Mouse (Mus musculus) cerebellum, adult 11 months (tissue): ENCODE measurements at regions not wholly inside any gene's neighbourhood (a gene's known extent, or its start where the extent isn't known, plus 50 kb on each side); places are given as distances from the start of the nearest gene placed in this dataset.

Experiments
- DNase-seq: peaks from one replicate; pipeline ENCODE4 v3.0.0; 2022

- DNase-seq, result no peak
These were observed 459.0 kb downstream of the Sorl1 start for GRCm38 (mm10) chr9:41665000-41665685.

GRCm38 (mm10) chr9:41660576-41660975 is 463.5 kb downstream of the Sorl1 start:
- DNase-seq, result no peak

GRCm38 (mm10) chr9:41660011-41660410 is 464.1 kb downstream of the Sorl1 start:
- DNase-seq, result no peak

GRCm38 (mm10) chr9:41631564-41632205 is 470.2 kb upstream of the Ubash3b start:
- DNase-seq, result no peak

- no peak for DNase-seq
These were observed 459.8 kb upstream of the Ubash3b start for GRCm38 (mm10) chr9:41621341-41621740.

- no peak for DNase-seq
These were observed 452.5 kb upstream of the Ubash3b start for GRCm38 (mm10) chr9:41614002-41614401.

GRCm38 (mm10) chr9:41612802-41613550 is 451.5 kb upstream of the Ubash3b start:
- DNase-seq, result no peak

- no peak for DNase-seq
These were observed 450.9 kb upstream of the Ubash3b start for GRCm38 (mm10) chr9:41612452-41612795.

GRCm38 (mm10) chr9:41611534-41612451 is 450.3 kb upstream of the Ubash3b start:
- DNase-seq, result no peak

GRCm38 (mm10) chr9:41610347-41610746 is 448.9 kb upstream of the Ubash3b start:
- DNase-seq, result no peak

GRCm38 (mm10) chr9:41606136-41606535 is 444.6 kb upstream of the Ubash3b start:
- no peak for DNase-seq

- no peak for DNase-seq
These were observed 443.4 kb upstream of the Ubash3b start for GRCm38 (mm10) chr9:41604916-41605315.

- DNase-seq, result no peak
These were observed 439.3 kb upstream of the Ubash3b start for GRCm38 (mm10) chr9:41600778-41601177.

GRCm38 (mm10) chr9:41599874-41600273 is 438.4 kb upstream of the Ubash3b start:
- no peak for DNase-seq

GRCm38 (mm10) chr9:41595749-41596148 is 434.3 kb upstream of the Ubash3b start:
- DNase-seq, result no peak

- no peak for DNase-seq
These were observed 432.5 kb upstream of the Ubash3b start for GRCm38 (mm10) chr9:41593998-41594397.

GRCm38 (mm10) chr9:41592900-41593690 is 431.6 kb upstream of the Ubash3b start:
- no peak for DNase-seq

GRCm38 (mm10) chr9:41592101-41592500 is 430.6 kb upstream of the Ubash3b start:
- no peak for DNase-seq

- no peak for DNase-seq
These were observed 428.7 kb upstream of the Ubash3b start for GRCm38 (mm10) chr9:41590164-41590563.

- DNase-seq, result no peak
These were observed 427.2 kb upstream of the Ubash3b start for GRCm38 (mm10) chr9:41588466-41589425.

- DNase-seq, result no peak
These were observed 426.3 kb upstream of the Ubash3b start for GRCm38 (mm10) chr9:41587762-41588161.
